Mouse (Mus musculus): Measurements from ENCODE around the gene Kcnk1. TPM values are rescaled to one million over a fixed set of nuclear protein-coding genes. Genes with fewer than 3 reads are reported as not detected.

Gene Kcnk1
- total RNA-seq, 4 experiments from 2014 or later = 66.7 to 79.5 (median 75.2) TPM

DNA sequence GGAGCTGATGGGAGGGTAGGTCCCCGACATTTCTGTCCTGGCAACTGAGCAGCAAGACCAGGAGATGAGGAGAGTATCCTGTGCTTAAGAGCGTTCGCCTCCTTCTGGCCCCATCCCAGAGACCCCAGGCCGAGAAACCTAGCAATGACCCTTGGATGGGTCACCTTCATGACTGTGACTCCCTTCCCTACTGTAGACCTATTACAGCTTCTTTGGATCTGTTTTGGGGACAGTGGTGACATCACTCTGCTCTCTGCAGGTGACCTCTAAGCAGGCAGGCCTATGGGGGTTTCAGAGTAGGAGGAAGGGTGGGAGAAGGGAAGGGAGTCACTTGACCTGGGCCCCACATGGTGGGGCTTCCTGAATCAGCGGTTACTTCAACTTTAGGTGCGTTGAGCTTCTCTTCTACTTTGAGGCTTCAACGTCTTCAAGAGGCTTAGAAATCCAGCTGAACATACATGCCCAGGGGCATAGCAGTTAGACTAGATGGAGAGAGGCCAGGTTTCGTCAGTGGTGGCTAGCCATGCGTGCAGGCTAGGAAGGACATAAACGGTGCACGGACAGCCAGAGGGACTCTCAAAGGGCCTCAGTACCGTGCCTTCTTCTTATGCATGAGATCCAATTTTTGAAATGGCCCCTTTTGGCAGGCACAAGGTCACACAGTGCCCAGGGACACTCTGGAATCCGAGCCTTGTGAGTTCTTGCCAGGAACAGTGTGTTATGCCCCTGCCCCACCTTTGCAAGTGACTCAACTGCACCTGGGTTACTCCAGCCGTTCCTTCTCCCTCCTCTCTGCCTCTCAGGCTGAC is 1.3 kb downstream of the Kcnk1 start:
- no peak for DNase-seq (ENCODE audit: low spot score in 2 of 2)

DNA sequence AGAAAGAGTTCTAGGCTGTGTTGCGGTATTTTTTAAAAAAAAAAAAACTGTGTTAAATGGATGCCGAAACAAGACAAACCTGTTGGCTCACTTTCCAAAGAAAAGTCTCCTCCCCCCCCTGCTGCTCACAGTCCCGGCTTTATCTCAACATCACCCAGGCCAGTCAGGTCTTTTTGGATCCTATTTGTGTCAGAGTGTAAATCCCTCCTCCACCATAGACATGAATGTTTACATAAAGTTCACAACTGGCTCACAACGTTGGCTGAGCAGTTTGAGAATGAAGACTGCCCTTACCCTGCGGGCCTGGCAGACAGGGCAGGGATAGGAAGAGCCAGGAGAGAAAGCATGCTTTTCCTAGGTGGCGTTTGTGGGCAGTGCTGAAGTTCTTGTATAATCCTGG is 2.0 kb downstream of the Kcnk1 start:
- no peak for DNase-seq (ENCODE audit: low spot score in 2 of 2)

DNA sequence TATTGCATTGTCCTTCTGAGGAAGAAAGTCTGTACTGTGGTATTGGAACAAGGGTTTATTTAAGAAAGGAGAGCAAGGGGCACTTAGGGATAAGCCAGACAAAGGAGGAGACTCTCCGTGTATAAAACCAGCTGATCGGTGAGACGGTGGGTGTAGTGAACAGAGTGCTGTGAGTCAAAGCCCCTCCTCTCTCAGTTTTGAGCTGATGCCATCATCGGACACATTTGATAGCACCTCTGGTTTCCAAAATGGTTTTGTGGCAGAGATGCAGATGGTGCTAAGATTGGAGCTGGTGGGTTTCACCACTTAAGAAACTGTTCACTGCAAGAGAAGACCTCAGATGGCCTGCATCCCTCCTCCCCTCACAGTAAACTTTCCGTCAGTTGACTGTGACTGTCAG is 2.6 kb downstream of the Kcnk1 start:
- DNase-seq (ENCODE audit: low spot score in 2 of 2) = no peak

DNA sequence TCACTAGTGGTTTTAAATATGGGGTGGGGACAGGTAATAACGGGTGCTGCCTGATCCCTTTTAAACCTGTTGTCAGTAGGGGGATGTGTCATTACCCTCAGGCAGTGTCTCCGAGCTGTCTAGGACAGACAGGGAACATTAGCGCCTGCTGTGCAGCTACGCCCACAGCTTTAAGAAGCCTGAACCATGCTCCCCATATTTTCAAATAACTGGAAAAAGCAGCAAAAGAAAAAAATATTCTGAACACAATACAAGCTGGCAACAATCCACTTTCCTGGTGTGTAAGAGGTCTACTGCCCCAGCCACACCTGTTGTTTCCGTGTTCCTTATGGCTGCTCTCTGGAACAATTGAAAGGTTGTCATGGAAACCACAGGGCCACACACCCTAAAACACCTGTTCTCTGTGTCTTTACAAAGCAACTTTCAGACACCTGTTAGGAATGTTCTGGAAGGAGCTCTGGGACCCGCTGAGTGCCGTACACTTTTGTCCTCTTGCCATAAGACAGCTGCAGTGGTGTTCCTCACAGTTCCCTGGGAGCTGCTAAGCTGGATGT is 4.9 kb downstream of the Kcnk1 start:
- DNase-seq (ENCODE audit: low spot score in 2 of 2) = no peak

DNA sequence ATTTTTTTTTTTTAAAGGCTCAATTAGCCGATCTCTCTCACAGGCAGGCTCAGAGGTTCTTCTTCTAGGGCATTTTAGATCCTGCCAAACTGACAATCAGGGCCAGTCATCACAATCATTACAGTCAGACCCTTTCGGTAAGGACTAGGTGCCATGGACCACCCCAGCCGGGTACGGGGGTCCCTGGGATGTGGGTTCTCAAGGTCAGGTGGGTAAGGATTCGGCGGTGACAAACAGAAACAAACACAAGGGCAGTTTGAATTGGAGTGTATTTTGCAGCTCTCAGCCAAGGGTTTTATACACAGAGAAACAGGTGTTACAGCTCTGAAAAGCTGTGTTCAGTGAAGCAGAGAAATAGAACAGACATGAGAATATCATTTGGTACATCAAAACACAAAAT is 8.6 kb downstream of the Kcnk1 start:
- DNase-seq (ENCODE audit: low spot score in 2 of 2) = no peak

DNA sequence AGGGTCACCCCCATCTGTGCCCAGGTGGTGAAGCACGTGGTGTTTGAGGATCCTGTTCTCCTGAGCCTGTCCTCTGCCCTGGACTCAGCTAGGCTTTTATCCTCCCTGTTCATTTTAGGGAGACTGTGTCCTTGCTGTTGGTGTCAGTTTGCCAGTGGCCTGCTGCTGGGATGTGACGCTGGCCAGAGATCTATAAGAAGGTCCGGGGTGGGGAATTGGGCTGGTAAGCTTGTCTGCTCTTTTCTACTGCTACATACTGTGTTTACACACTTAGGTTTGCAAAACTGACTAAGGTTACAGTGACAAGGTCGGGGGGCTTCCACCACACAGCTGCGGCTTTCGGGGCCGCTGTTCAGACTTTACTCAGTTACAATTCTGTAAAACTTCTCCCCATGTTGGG is 10.0 kb downstream of the Kcnk1 start:
- DNase-seq (ENCODE audit: low spot score in 2 of 2) = no peak

DNA sequence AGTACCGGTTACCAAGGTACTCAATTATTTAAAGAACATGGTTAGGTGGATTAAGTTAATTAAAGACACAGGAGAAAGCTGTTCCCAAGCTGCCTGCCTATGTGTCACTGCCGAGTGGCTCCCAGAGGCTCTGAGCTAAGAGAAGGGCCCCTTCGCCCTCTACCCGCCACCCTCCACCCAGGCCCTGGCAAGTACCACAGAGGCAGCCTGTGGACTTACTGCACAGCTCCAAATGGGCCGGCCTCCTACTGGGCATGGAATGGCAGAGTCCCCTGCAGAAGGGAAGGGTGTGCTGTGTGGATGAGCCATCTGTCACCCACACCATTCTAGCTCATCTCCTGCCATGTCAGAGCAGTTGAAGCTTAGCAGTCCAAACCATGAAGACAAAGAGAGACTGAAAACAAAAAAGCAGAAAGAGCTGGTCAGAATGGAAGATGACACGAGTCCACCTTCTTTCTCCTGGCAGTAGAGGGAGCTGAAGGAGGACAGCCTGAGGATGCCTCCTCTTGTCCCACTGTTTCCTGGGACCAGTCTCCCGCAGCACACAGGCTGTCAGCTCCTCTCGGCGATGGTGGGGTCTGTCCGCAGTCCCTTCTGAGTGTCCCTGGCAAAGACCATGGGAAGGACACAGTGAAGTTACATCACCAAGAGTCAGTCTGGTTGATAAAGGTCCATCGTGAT is 11.5 kb downstream of the Kcnk1 start:
- DNase-seq (ENCODE audit: low spot score in 2 of 2) = peak in 1 of 2 experiments; percentile 45

DNA sequence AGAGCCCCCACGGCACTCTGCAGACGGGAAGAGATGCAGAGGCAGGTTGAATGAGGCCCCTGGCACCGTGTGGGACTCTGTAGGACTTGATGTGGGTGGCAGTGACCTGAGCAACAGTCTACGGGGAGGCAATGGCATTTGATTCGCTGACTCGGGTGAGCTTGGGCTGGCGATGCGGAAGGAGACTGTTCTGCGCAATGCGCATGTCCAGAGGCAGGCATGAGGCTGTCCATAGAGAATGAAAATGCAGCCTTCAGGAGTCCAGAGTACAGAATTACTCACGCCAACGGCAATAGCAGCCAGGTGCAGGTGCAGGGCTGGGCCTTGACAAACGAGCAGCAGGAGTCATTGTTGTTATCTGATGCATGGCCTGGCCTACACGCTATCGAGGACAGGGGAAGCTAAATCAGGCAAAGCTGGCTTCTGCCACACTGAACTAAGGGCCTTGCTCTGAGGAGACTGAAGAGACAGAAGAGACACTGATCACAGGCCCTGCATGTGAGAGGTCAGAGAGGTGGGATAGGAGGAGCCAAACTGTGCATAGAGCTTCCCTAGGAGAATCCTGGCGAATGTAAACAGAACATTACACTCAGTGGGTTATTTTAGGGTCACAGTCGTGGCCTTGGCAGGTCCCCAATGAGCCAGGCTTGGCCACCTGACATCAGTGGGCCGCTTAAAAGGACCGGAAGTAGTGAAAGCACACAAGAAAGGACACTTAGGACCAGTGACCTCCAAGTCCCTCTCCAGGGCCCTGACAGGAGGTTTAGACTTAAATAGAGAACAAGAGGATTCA is 12.8 kb downstream of the Kcnk1 start:
- no peak for DNase-seq (ENCODE audit: low spot score in 2 of 2)

DNA sequence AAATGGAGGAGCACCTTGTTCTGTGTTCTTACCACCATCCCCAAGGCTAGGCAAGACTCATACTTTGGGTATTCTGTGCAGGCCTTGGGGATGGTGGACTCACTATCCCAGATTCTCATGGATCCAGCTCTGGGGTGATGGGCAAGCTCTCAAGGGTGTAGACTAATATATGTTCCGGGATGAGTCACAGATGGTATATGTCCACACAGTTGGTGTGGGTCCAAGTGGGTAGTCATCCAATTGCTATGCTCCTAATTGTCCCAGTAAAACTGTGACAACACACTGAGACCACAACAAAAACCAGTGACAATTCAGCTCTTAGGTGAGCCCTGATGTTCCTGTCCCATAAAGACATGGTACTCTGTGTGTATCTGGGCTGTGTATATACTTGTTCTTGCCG is 14.0 kb downstream of the Kcnk1 start:
- no peak for DNase-seq (ENCODE audit: low spot score in 2 of 2)

DNA sequence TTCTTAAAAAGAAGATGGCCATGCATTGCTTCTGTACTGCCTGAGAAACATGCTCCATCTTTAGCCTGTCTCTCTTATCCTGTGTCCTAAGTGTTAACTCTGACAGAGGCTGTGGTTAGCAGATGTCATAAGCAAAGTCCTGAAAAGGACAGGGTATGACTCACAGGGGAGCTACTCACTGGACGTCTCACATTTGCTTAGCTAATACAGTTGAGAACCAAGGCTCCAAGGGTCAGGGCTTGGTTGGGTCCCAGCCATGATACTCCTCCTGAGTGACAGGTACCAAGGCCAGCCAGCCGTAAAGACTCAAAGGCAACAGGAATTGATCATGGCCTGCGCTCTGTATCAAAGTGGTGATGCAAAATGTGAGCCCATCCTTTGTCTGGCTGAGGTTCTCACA is 15.9 kb downstream of the Kcnk1 start:
- no peak for DNase-seq (ENCODE audit: low spot score in 2 of 2)

DNA sequence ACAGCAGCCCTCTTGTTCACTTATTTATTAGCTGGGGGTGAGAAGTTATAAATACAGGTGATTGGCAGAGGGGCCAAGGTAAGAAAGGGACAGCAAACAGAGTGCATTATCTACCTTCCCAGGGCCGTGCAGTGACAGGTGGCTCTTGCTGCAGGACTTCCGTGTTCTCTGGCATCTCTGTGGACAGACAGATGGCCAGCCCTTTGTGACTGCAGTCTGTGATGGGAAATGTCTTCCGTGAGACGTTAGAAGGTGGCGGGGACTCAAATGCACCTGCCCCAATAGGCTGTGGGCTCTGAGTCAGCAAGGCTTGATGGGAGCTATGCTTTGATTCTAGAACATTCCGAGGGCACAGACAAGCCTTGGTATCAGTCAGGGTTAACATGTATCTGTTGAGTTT is 17.4 kb downstream of the Kcnk1 start:
- DNase-seq (ENCODE audit: low spot score in 2 of 2) = no peak

DNA sequence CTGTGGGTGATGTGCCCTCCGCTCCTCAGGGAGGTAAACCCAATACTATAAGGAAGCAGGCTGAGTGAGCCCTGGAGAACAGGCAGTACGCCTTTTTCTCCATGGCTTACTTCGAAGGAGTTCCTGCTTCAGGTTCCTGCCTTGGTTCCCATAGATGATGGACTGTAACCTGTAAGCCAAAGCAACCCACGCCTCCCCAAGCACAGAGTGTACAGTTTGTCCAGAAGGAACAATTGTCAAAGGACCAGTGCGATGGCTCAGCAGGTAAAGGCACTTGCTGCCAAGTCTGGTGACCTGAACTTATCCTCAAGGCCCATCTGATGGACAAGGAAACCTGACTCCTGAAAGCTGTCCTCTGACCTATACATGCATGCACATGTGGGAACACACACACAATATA is 18.7 kb downstream of the Kcnk1 start:
- no peak for DNase-seq (ENCODE audit: low spot score in 2 of 2)

DNA sequence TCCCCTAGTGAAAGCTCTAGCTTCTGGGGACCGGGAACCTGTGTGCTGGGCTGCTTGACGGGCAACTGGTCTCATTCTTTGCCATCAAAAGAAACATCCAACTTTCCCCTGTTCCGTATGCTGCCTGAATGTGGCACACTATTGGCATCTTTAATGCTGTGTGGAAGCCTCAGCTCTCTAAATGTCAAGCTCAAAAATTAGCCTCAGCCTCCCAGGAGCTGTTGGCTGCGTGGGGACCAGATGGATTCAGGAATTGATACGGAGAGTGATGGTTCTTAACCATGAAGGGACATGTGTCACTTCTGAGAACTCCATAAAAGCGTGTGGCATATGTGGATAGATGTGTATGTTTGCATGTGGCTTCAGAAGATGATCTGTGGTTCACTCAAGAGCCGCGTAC is 27.0 kb downstream of the Kcnk1 start:
- no peak for DNase-seq (ENCODE audit: low spot score in 2 of 2)

DNA sequence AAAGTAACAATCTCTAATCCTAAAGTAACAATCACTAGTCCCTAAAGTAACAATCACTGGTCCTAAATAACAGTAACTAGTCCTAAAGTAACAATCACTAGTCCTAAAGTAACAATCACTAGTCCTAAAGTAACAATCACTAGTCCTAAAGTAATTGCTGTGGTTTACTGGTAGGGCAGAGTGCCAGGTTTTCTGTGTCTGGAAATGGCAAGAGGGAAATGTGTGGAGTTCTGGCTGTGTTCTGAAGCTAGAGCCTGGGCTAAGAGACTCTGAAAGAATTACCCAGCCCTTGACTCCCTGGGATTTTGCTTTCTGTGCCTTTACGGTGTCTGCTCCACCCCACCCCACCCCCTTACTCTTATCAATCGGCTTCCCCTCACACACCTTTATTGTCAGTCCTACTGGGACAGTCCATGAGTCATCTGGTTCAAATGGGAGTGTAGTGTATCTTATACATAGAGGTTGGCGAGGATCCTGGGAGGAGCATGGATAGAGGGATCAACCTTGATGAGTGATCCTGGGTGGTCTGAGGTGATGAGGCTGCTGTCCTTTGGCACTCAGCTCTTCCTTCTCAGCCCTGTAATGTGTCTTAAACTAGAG is 28.8 kb downstream of the Kcnk1 start:
- no peak for DNase-seq (ENCODE audit: low spot score in 2 of 2)

DNA sequence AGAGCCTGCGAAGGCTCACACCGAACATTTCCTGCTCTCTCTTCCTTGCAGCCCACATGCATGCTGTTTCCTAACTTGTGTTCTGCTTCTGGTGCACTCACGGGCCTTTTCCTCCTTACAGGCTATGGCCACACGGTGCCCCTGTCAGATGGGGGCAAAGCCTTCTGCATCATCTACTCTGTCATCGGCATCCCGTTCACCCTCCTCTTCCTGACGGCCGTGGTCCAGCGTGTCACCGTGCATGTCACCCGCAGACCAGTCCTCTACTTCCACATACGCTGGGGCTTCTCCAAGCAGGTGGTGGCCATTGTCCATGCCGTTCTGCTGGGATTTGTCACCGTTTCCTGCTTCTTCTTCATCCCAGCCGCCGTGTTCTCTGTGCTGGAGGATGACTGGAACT is 29.9 kb downstream of the Kcnk1 start:
- no peak for DNase-seq (ENCODE audit: low spot score in 2 of 2)

DNA sequence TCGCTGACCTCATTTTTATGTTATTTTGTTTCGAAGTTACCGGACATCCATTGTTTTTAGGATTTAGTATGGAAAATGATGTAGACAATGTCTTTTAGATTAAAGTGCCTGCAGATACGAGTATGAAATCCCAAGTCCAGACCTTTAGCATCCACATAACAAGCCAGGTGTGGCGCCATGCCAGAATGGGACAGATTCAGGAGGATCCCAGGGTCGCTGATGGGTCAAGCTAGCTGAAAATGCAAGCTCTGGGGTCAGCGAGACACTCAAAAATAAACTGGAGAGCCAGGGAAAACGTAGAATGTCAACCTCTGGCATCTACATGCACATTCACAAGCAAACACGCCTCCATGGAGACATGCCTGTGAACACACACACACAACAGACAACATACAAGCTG is 31.2 kb downstream of the Kcnk1 start:
- DNase-seq (ENCODE audit: low spot score in 2 of 2) = no peak

DNA sequence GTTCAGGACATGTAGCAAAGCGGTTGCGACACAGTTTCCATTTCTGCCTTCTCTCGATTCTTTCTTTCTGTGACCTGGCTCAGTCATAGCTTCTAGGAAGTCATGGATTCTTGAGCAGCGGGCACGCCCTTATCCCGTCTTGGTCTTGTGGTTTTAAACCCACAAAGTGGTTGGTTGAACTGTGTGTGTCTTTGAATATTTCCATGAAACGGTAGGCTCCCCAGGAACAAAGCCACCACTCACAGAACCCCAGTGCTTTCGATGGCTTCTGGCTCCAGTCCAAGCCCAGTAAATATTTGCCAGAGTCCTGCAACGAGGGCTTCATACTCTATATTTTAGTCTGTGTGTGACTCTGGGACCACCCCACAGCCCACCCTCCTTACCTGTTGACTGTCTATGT is 31.6 kb downstream of the Kcnk1 start:
- DNase-seq (ENCODE audit: low spot score in 2 of 2) = no peak

DNA sequence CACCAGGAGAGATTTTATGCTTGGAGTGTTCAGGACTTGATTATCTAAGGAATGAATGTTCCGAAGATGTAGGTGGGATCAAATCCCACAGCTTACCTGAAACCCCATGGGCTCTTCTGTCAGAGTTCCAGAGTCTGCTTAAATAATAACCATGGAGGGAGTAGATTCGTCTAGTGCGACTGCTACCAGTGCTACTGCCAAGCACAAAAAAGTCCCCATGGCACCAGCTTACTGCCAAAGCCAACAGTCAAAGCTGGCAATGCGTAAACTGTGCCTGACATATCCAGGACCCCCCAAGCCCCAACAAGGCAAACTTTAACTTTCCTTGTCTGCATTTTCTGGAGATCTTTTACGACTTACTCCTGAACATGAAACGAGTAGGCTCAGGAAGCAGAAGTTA is 32.5 kb downstream of the Kcnk1 start:
- no peak for DNase-seq (ENCODE audit: low spot score in 2 of 2)

DNA sequence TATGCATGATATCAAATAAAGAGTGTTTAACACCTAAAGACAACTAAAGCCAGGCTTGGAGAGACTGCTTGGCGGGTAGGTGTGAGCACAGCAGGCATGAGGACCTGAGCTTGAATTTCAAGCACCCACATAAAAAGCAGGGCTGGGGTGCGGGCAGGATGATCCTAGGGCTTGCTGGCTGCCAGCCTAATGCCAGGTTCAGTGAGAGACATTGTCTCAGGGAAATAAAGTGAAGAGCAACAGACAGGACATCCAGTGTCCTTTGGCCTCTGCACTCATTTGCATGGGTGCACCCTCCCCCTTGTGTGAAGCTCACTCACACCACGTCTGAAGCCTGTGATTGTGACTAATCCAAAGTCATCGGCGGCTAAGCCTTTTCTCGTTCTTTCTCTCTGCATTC is 34.0 kb downstream of the Kcnk1 start:
- DNase-seq (ENCODE audit: low spot score in 2 of 2) = no peak

DNA sequence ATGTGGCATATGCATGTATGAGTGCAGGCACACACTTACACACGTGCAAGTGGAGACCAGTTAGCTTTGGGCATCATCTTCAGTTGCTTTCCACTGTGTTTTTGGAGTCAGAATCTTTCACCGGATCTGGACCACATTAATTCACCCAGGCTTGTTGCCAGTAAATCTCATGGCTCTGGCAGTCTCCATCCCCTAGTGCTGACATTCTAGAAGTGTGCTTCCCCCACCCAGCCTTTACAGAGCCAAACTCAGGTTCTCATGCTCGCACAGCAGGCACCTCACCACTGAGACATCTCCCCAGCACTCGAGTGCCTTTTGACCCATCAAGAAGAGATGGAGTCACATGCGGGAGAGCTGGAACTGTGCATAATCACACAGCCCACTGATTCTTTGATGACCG is 37.8 kb downstream of the Kcnk1 start:
- no peak for DNase-seq (ENCODE audit: low spot score in 2 of 2)

DNA sequence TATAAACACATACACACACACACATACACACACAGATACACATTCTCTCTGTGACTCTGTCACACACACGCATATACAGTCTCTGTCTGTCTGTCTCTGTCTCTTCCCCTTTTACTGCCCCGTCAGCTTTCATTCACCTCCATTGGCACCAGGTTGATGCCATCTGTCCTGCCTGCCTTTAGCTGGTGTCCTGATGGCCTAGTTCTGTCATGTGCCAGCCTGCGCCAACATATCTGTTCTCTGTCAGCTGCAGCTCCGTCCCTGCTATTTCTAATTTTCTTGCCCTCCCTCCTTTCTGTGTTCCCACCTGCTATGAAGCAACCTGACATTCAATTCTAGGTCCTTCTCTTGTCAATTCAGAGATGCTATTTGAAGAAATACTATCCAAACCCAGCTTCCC is 40.1 kb downstream of the Kcnk1 start:
- DNase-seq (ENCODE audit: low spot score in 2 of 2) = no peak

DNA sequence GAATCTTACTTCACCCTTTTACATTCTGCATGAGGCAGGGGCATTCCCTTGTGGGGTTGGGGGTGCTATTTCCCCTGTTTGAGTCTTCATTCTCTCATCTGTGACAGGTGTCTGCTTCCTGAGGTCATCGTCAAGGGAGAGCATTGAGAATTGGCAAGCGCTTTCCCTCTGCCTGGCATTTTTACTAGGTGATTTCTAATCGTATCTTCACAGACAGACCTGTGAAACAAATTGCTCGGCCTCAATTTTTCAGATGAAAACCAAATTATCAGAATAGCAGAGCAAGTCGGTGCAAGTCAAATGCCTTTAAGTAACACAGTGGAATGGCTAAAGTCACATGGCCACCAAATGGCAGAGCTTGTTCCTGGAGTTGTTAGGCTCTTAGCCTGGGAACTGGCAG is 41.4 kb downstream of the Kcnk1 start:
- DNase-seq (ENCODE audit: low spot score in 2 of 2) = no peak

All from left cerebral cortex, adult 8-10 months (tissue).